Mouse (Mus musculus) cerebellum, postnatal 10 days (tissue): ENCODE measurements at regions not wholly inside any gene's neighbourhood (a gene's known extent, or its start where the extent isn't known, plus 50 kb on each side); places are given as distances from the start of the nearest gene placed in this dataset.

ENCODE experiments used
- DNase-seq, 2 experiments: peaks; one replicate each; pipeline ENCODE4 v3.0.0; 2021; ENCODE audit warnings: mixed read lengths in 2 of 2

DNA sequence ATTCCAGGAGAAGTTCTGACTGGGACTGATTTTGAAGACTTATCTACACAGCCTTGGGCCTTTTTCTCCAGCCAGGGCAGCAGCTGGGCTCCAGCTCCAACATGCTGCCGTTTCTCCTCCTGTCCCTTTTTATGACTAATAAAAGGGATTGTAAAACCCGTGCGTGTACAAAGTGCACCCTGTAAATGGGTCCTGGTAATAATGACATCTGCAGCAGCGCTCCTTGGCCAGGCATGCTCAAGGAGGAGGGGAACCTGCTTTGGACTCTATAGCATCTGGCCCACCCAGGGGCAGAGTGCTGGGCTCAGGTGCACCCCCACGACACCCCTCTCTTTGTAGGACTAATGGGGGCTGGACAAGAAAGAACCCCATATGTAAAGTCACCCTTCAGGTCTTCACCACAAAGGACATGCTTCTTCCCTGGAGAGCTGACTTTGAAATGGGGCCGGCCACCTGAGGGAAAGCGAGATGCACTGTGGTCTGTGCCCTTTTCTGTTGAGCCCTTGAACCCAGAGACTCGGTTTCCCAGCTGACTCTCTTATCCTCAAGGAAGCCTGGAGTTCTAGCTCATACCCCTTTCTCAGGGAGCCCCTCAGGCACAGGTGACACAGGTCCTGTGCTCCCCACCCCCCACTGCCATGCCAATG lies 61.4 kb downstream of the Mrpl23 start:
- no peak for DNase-seq

DNA sequence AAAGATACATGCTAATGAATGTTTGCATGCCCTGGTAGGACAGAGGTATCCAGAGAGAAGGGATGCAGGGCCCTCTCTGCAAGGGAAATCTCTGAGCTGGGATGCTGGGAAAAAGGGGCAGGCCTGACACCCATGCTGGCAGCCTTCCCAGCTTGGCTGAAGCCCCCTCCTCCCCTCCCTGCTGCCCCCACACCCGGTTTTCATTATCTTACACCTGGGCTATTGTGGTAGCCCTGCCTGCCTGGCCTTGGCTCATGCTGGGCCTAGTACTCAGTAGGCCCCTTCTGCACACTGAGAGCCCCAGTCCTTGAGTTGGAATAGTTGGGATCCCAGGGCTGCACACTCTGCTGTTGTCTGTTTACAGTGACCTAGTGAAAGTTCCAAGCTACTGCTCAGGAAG lies 62.9 kb downstream of the Mrpl23 start:
- DNase-seq, result no peak

- no peak for DNase-seq
These were observed 63.7 kb downstream of the Mrpl23 start for GRCm38 (mm10) chr7:142596211-142596610.

DNA sequence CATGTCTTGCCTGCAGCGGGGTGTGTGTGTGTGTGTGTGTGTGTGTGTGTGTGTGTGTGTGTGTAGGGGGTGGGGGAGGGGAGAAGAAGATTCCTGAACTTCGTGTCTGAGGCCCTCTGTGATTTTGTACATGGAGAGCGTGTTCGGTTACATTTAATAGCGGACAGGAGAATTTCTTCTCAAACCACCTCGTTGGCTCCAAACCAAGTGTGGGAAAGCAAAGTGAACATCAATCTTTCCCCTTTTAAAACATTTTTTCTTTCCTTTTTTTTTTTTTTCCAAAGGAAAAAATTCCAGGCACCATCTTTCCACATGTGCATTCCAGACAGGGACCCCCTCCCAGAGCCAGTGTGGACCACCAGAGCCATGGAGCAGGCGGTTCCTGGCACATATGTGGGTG lies 65.5 kb downstream of the Mrpl23 start:
- no peak for DNase-seq

DNA sequence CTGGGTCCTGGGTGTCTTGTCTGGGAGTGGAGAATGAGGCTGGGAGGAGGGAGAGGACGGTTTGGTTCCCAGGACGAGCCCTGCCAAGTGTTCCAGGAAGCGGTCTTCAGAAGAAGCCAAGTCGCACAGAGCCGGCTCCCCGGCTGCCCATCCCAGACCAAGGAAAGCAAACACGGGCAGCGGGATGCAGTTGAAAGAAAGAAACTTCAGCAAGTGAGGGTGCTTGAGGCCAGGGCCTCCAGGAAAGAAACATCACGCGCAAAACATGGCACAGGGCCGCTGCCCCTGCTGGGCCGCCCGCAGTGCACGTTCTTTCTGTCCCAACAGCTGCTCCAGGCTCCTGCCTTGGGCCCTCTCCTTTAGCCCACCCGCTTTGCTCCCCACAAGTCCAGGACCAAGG lies 66.7 kb downstream of the Igf2 start:
- peak in 1 of 2 experiments; percentile 18 for DNase-seq

DNA sequence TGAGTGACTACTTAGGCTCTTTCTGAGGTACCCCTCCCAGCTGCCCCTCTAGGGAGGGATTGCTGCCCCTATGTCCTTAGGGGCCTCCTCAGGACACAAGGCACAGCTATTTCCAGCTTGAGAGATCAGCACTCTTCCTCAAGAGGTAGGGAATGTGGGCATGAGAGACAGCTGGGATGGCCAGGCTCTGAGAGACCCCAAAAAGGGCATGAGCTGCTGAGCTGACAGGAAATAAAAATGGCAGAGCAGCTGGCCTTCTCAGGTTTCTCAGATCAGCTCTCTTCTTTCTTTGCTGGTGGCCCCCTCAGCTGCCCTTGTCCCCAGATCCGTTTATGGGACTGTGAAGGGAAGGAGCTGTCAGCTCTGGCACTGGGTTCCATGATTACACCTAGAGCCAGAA lies 66.2 kb downstream of the Igf2 start:
- no peak for DNase-seq
